Mouse (Mus musculus) right cerebral cortex, postnatal 14 days (tissue): ENCODE results near the gene Zfp207.
"Not testable (repeated sequence)": the region's sequence is repeated elsewhere in the genome, so short reads cannot be mapped to it uniquely, and the experiment has no call there.

Experiments
- DNase-seq: peaks from one replicate; pipeline ENCODE4 v3.0.0; 2022

Gene Zfp207

GRCm38 (mm10) chr11:80383019-80383625 lies at the start of gene Zfp207:
Gene Zfp207, plus strand, starts transcription at chr11:80383279.
- DNase-seq: peak; percentile 99

GRCm38 (mm10) chr11:80335609-80336350 lies 47.3 kb upstream of the Zfp207 start:
- DNase-seq: no peak

GRCm38 (mm10) chr11:80336351-80336730 lies 46.7 kb upstream of the Zfp207 start:
- no peak for DNase-seq

- DNase-seq: no peak
Measured at GRCm38 (mm10) chr11:80342482-80342881, 40.6 kb upstream of the Zfp207 start.

GRCm38 (mm10) chr11:80351832-80352430 lies 31.1 kb upstream of the Zfp207 start:
- DNase-seq: peak; percentile 93

GRCm38 (mm10) chr11:80354832-80355231 lies 28.2 kb upstream of the Zfp207 start:
- no peak for DNase-seq

GRCm38 (mm10) chr11:80368949-80369348 lies 14.1 kb upstream of the Zfp207 start:
- DNase-seq: no peak

GRCm38 (mm10) chr11:80376651-80377050 lies 6.4 kb upstream of the Zfp207 start:
- no peak for DNase-seq

GRCm38 (mm10) chr11:80377712-80378451 lies 5.2 kb upstream of the Zfp207 start, which contains the start of gene 5730455P16Rik:
Gene 5730455P16Rik, minus strand, starts transcription at chr11:80378034.
- peak; percentile 88 for DNase-seq

- DNase-seq: not testable (repeated sequence)
Measured at GRCm38 (mm10) chr11:80378452-80379068, 4.5 kb upstream of the Zfp207 start.

- DNase-seq: not testable (repeated sequence)
Measured at GRCm38 (mm10) chr11:80379184-80379583, 3.9 kb upstream of the Zfp207 start.

- peak; percentile 13 for DNase-seq
Measured at GRCm38 (mm10) chr11:80382626-80383018, 457 bp upstream of the Zfp207 start.

- DNase-seq: no peak
Measured at GRCm38 (mm10) chr11:80383626-80384046, 557 bp downstream of the Zfp207 start.

- DNase-seq: no peak
Measured at GRCm38 (mm10) chr11:80384461-80384860, 1.4 kb downstream of the Zfp207 start.

- no peak for DNase-seq
Measured at GRCm38 (mm10) chr11:80385055-80385454, 2.0 kb downstream of the Zfp207 start.

GRCm38 (mm10) chr11:80386790-80387189 lies 3.7 kb downstream of the Zfp207 start:
- DNase-seq: no peak

- DNase-seq: no peak
Measured at GRCm38 (mm10) chr11:80389885-80390284, 6.8 kb downstream of the Zfp207 start.

GRCm38 (mm10) chr11:80391407-80392120 lies 8.5 kb downstream of the Zfp207 start:
- DNase-seq: no peak

- DNase-seq: no peak
Measured at GRCm38 (mm10) chr11:80395930-80396329, 12.9 kb downstream of the Zfp207 start.

- no peak for DNase-seq
Measured at GRCm38 (mm10) chr11:80396617-80397016, 13.5 kb downstream of the Zfp207 start.

GRCm38 (mm10) chr11:80407878-80408277 lies 24.8 kb downstream of the Zfp207 start:
- DNase-seq: not testable (repeated sequence)

- DNase-seq: no peak
Measured at GRCm38 (mm10) chr11:80410377-80410776, 27.3 kb downstream of the Zfp207 start.
